Mouse (Mus musculus): ENCODE results near the gene Nckap1. TPM values are rescaled to one million over a fixed set of nuclear protein-coding genes. Genes with fewer than 3 reads are reported as not detected.

The Nckap1 gene
- polyA plus RNA-seq, 1 experiment from 2014 or later, result 64.1 TPM

DNA sequence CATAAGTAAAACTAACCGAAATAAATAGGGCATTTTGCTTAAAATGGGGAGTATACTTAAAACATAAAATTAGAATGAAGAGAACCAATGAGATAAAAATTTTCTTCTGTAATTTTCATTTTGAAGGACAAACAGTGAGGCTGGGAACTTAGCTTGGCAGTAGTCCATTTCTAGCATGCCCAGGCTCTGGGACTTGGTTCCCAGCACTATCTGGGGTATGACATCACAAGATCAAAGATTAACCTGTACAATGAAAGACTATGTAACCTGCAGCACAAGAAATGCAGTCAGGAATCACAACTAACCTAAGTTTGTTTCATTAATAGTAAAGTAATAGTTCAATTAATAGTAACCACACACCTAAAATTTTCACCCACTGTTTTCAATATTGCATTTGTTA lies 3.9 kb downstream of the Nckap1 start:
- H3K9me3 ChIP-seq (ENCODE audit: control insufficient read depth, low read length), result no peaks in the 10 kb centered on the region
- H3K9ac ChIP-seq (ENCODE audit: low read length), result no peak overlapping the region
- WGBS, result 96% methylated on average over 1 of the region's 1 CpGs
- H3K36me3 ChIP-seq (ENCODE audit: control insufficient read depth, insufficient read depth, low read length), result no peaks in the 10 kb centered on the region
- no peak overlapping the region for H3K27ac ChIP-seq (ENCODE audit: low read depth)
- H3K27me3 ChIP-seq (replicated peaks; ENCODE audit: control insufficient read depth, insufficient read depth, low read length), result no peaks in the 10 kb centered on the region
- DNase-seq (ENCODE audit: low spot score) (no peak), ATAC-seq (replicated peaks; ENCODE audit: low FRiP score, low TSS enrichment, low read depth) (no peak)
- peaks cover 17% of the 10 kb centered on the region for H3K4me1 ChIP-seq (replicated peaks; ENCODE audit: control insufficient read depth, insufficient read depth, low read length)
- H3K4me2 ChIP-seq (ENCODE audit: low read length), result no peak overlapping the region
- no peak overlapping the region for H3K4me3 ChIP-seq (ENCODE audit: low read depth, low read length)

- WGBS, result 69% methylated on average over 4 of the region's 4 CpGs
- Histone ChIP-seq H3K9ac (ENCODE audit: low read length) (no peak overlapping the region), H3K27ac (ENCODE audit: low read depth) (no peak overlapping the region), H3K4me1 (replicated peaks; ENCODE audit: control insufficient read depth, insufficient read depth, low read length) (0 out of 2 replicates have a peak, but pooled peaks cover 3% of the 10 kb centered on the region), H3K4me2 (ENCODE audit: low read length) (no peak overlapping the region), H3K27me3 (replicated peaks; ENCODE audit: control insufficient read depth, insufficient read depth, low read length) (no peaks in the 10 kb centered on the region), H3K4me3 (ENCODE audit: low read depth, low read length) (no peak overlapping the region), H3K36me3 (ENCODE audit: control insufficient read depth, insufficient read depth, low read length) (0 out of 2 replicates have a peak, but pooled peaks cover 5% of the 10 kb centered on the region), H3K9me3 (ENCODE audit: control insufficient read depth, low read length) (no peaks in the 10 kb centered on the region)
- ATAC-seq (replicated peaks; ENCODE audit: low FRiP score, low TSS enrichment, low read depth) (no peak), DNase-seq (ENCODE audit: low spot score) (no peak)
Measured at GRCm38 (mm10) chr2:80570656-80571055, 10.5 kb downstream of the Nckap1 start.

GRCm38 (mm10) chr2:80567411-80567810 lies 13.8 kb downstream of the Nckap1 start:
- no peaks in the 10 kb centered on the region for H3K27me3 ChIP-seq (replicated peaks; ENCODE audit: control insufficient read depth, insufficient read depth, low read length)
- no peak overlapping the region for H3K4me2 ChIP-seq (ENCODE audit: low read length)
- no peak overlapping the region for H3K9ac ChIP-seq (ENCODE audit: low read length)
- H3K36me3 ChIP-seq (ENCODE audit: control insufficient read depth, insufficient read depth, low read length), result 0 out of 2 replicates have a peak, but pooled peaks cover 5% of the 10 kb centered on the region
- no peaks in the 10 kb centered on the region for H3K9me3 ChIP-seq (ENCODE audit: control insufficient read depth, low read length)
- H3K4me3 ChIP-seq (ENCODE audit: low read depth, low read length), result no peak overlapping the region
- no peak overlapping the region for H3K27ac ChIP-seq (ENCODE audit: low read depth)
- whole genome bisulfite sequencing, result 90% methylated on average over 4 of the region's 4 CpGs
- ATAC-seq (replicated peaks; ENCODE audit: low FRiP score, low TSS enrichment, low read depth), result no peak
- no peak for DNase-seq (ENCODE audit: low spot score)
- H3K4me1 ChIP-seq (replicated peaks; ENCODE audit: control insufficient read depth, insufficient read depth, low read length), result peaks cover under 1% of the 10 kb centered on the region; the same call in 1 of the 2 replicates

DNA sequence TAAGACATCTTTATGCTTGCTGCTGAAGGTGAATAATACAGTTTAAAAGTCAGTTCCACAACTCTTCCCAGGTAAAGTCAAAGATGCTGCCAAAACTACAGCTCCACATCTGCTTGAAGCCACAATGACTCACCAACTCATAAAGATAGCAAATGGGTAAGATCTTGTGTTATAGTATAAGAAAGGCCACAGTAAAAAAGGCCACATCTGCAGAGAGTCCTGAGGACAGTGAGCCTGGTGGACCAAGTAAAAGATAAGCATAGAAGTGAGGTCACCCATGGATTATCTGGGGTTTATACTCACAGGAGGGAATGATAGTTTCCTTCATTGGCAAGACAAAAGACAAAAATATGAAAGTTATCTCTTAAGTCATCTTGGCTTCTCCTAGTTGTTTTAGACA lies 18.9 kb downstream of the Nckap1 start:
- Histone ChIP-seq H3K4me1 (replicated peaks; ENCODE audit: control insufficient read depth, insufficient read depth, low read length) (peaks cover 6% of the 10 kb centered on the region), H3K4me3 (ENCODE audit: low read depth, low read length) (no peak overlapping the region), H3K27me3 (replicated peaks; ENCODE audit: control insufficient read depth, insufficient read depth, low read length) (no peaks in the 10 kb centered on the region), H3K4me2 (ENCODE audit: low read length) (no peak overlapping the region), H3K36me3 (ENCODE audit: control insufficient read depth, insufficient read depth, low read length) (peaks cover 10% of the 10 kb centered on the region; the same call in 1 of the 2 replicates), H3K27ac (ENCODE audit: low read depth) (no peak overlapping the region), H3K9ac (ENCODE audit: low read length) (no peak overlapping the region), H3K9me3 (ENCODE audit: control insufficient read depth, low read length) (no peaks in the 10 kb centered on the region)
- DNase-seq (ENCODE audit: low spot score) (no peak), ATAC-seq (replicated peaks; ENCODE audit: low FRiP score, low TSS enrichment, low read depth) (no peak)

DNA sequence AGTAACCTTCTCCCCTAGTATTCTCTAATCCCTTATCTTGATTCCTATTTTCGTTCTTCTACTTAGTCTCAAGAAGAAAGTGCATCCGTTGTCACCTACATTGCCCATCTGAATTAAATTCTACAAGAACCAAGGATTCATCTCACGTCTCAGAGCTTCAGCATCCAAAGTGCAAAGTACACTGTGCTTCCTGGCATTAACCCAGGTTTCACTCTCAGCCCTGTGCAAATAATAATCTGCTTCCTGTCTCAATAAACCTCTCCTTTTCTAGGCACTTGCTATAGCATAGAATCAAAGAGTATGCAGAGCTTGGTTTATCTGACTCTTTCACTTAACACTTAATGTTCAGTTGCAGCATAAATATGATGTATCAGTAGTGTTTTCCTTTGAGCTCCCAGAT lies 19.7 kb downstream of the Nckap1 start:
- Histone ChIP-seq H3K4me1 (replicated peaks; ENCODE audit: control insufficient read depth, insufficient read depth, low read length) (peaks cover 6% of the 10 kb centered on the region), H3K4me2 (ENCODE audit: low read length) (no peak overlapping the region), H3K4me3 (ENCODE audit: low read depth, low read length) (no peak overlapping the region), H3K9me3 (ENCODE audit: control insufficient read depth, low read length) (no peaks in the 10 kb centered on the region), H3K9ac (ENCODE audit: low read length) (no peak overlapping the region), H3K27ac (ENCODE audit: low read depth) (no peak overlapping the region), H3K36me3 (ENCODE audit: control insufficient read depth, insufficient read depth, low read length) (peaks cover 10% of the 10 kb centered on the region; the same call in 1 of the 2 replicates), H3K27me3 (replicated peaks; ENCODE audit: control insufficient read depth, insufficient read depth, low read length) (no peaks in the 10 kb centered on the region)
- WGBS, result 69% methylated on average over 3 of the region's 3 CpGs
- no peak for ATAC-seq (replicated peaks; ENCODE audit: low FRiP score, low TSS enrichment, low read depth)
- no peak for DNase-seq (ENCODE audit: low spot score)

DNA sequence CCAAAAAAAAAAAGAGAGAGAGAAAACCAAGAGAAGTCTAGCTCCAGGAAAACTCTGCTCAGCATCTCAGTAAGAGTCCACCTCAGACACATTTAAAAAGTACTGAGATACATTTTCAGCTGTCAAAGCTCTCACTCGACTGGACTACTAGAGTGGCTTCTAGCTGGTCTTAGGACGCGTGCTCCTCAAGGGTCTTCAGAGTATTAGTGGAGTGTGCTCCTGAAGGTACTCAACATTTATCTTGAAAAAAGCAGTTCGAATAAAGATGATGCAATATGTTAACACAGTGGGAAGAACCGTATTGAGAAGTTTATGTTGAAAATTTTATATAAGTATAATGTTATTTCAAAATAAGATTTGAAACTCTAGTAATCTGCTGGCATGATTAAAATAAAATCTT lies 20.4 kb downstream of the Nckap1 start:
- ATAC-seq (replicated peaks; ENCODE audit: low FRiP score, low TSS enrichment, low read depth) (no peak), DNase-seq (ENCODE audit: low spot score) (no peak)
- peaks cover 6% of the 10 kb centered on the region for H3K4me1 ChIP-seq (replicated peaks; ENCODE audit: control insufficient read depth, insufficient read depth, low read length)
- WGBS, result 89% methylated on average over 5 of the region's 5 CpGs
- H3K27me3 ChIP-seq (replicated peaks; ENCODE audit: control insufficient read depth, insufficient read depth, low read length), result no peaks in the 10 kb centered on the region
- no peak overlapping the region for H3K4me3 ChIP-seq (ENCODE audit: low read depth, low read length)
- no peaks in the 10 kb centered on the region for H3K9me3 ChIP-seq (ENCODE audit: control insufficient read depth, low read length)
- peaks cover 10% of the 10 kb centered on the region; the same call in 1 of the 2 replicates for H3K36me3 ChIP-seq (ENCODE audit: control insufficient read depth, insufficient read depth, low read length)
- H3K27ac ChIP-seq (ENCODE audit: low read depth), result no peak overlapping the region
- H3K4me2 ChIP-seq (ENCODE audit: low read length), result no peak overlapping the region
- no peak overlapping the region for H3K9ac ChIP-seq (ENCODE audit: low read length)

DNA sequence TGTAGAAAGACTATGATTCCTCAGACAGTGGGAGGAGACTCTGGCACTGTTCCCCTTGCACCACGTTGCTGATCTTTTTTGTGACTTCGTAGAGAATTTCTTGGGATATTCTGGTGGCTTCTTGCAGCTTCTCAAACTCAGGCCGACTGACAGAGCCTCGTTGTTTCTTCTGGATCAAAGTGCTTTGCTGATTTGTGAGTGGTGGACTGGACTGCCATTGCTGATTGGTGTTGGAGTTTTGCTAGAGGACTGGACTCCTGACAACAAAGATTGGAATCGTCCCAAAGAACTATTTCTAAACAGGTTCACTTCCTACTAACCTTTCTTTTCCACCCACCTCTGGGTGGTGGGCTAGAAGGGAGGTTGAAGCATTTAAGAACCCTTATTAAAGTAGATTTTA lies 21.5 kb downstream of the Nckap1 start:
- DNase-seq (ENCODE audit: low spot score), result no peak
- H3K4me2 ChIP-seq (ENCODE audit: low read length), result no peak overlapping the region
- H3K4me1 ChIP-seq (replicated peaks; ENCODE audit: control insufficient read depth, insufficient read depth, low read length), result peaks cover 6% of the 10 kb centered on the region
- H3K27ac ChIP-seq (ENCODE audit: low read depth), result no peak overlapping the region
- peaks cover 10% of the 10 kb centered on the region; the same call in 1 of the 2 replicates for H3K36me3 ChIP-seq (ENCODE audit: control insufficient read depth, insufficient read depth, low read length)
- H3K27me3 ChIP-seq (replicated peaks; ENCODE audit: control insufficient read depth, insufficient read depth, low read length), result no peaks in the 10 kb centered on the region
- H3K4me3 ChIP-seq (ENCODE audit: low read depth, low read length), result no peak overlapping the region
- H3K9me3 ChIP-seq (ENCODE audit: control insufficient read depth, low read length), result no peaks in the 10 kb centered on the region
- 81% methylated on average over 5 of the region's 5 CpGs for WGBS
- ATAC-seq (replicated peaks; ENCODE audit: low FRiP score, low TSS enrichment, low read depth), result no peak
- no peak overlapping the region for H3K9ac ChIP-seq (ENCODE audit: low read length)

GRCm38 (mm10) chr2:80554442-80554841 lies 26.7 kb downstream of the Nckap1 start:
- H3K9me3 ChIP-seq (ENCODE audit: control insufficient read depth, low read length), result no peaks in the 10 kb centered on the region
- ATAC-seq (replicated peaks; ENCODE audit: low FRiP score, low TSS enrichment, low read depth) (no peak), DNase-seq (ENCODE audit: low spot score) (no peak)
- WGBS, result 60% methylated on average over 4 of the region's 4 CpGs
- no peak overlapping the region for H3K4me2 ChIP-seq (ENCODE audit: low read length)
- H3K4me1 ChIP-seq (replicated peaks; ENCODE audit: control insufficient read depth, insufficient read depth, low read length), result no peaks in the 10 kb centered on the region
- H3K27ac ChIP-seq (ENCODE audit: low read depth), result no peak overlapping the region
- no peak overlapping the region for H3K9ac ChIP-seq (ENCODE audit: low read length)
- H3K4me3 ChIP-seq (ENCODE audit: low read depth, low read length), result no peak overlapping the region
- H3K36me3 ChIP-seq (ENCODE audit: control insufficient read depth, insufficient read depth, low read length), result peaks cover 50% of the 10 kb centered on the region
- no peaks in the 10 kb centered on the region for H3K27me3 ChIP-seq (replicated peaks; ENCODE audit: control insufficient read depth, insufficient read depth, low read length)

DNA sequence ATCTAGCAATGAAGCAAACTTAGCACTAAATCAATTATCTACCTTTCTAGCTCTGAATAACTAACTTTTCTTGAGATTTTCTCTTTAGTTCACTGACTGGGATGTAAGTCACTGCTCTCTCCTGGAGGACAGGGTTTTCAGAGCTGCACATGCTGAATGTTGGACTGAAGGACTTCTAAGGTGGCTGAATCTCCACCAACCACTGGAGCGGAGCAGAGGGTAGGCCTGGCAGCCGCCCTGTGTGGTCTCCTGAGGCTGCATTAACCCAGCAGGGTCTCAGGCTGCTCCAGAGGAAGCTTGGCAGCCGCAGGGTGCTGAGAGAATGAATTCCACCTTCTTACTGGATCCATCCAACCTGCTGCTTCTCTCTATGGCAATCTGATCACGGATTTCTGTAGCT lies 31.5 kb downstream of the Nckap1 start:
- Histone ChIP-seq H3K27me3 (replicated peaks; ENCODE audit: control insufficient read depth, insufficient read depth, low read length) (no peaks in the 10 kb centered on the region), H3K4me3 (ENCODE audit: low read depth, low read length) (no peak overlapping the region), H3K9ac (ENCODE audit: low read length) (no peak overlapping the region), H3K4me1 (replicated peaks; ENCODE audit: control insufficient read depth, insufficient read depth, low read length) (no peaks in the 10 kb centered on the region), H3K27ac (ENCODE audit: low read depth) (no peak overlapping the region), H3K9me3 (ENCODE audit: control insufficient read depth, low read length) (no peaks in the 10 kb centered on the region), H3K36me3 (ENCODE audit: control insufficient read depth, insufficient read depth, low read length) (peaks cover 84% of the 10 kb centered on the region), H3K4me2 (ENCODE audit: low read length) (no peak overlapping the region)
- ATAC-seq (replicated peaks; ENCODE audit: low FRiP score, low TSS enrichment, low read depth) (no peak), DNase-seq (ENCODE audit: low spot score) (no peak)
- 92% methylated on average over 4 of the region's 4 CpGs for WGBS
